Mouse (Mus musculus) E14TG2a.4 (cell line): Measurements from ENCODE around the gene Cryba4.

ENCODE experiments used
- CTCF ChIP-seq: conservative IDR thresholded peaks from 2 replicates; pipeline ENCODE4 v1.5.1; 2014; ENCODE audit warnings: low read length
- POU5F1 ChIP-seq: IDR thresholded peaks from 2 replicates; pipeline ENCODE4 v1.6.1; 2014; ENCODE audit warnings: low read length, borderline replicate concordance

GRCm38 (mm10) chr5:112300112-112300511 lies 47.8 kb upstream of the Cryba4 start:
- no peak for TF ChIP-seq CTCF
- no peak for TF ChIP-seq POU5F1
